Mouse (Mus musculus) midbrain, embryonic 12.5 days (tissue): ENCODE data around the gene 1700067K01Rik. TPM values are rescaled to one million over a fixed set of nuclear protein-coding genes. Genes with fewer than 3 reads are reported as not detected.
A peak's percentile ranks its signal among the peaks of the same experiment; 100 is the strongest.

Experiments
- ATAC-seq: fragments of 200-750 bp; cut with Nextera tagmentation; 2 replicates; pipeline ENCODE4 v1.8.0; 2017; ENCODE audit warnings: low read depth, moderate TSS enrichment, moderate library complexity; ENCODE audit not compliant: low FRiP score
- H3K27ac ChIP-seq: fragments of 300-500 bp; sonication (generic); replicated peaks from 2 replicates; pipeline ENCODE4 v1.5.1; 2016; ENCODE audit warnings: mild to moderate bottlenecking
- H3K27me3 ChIP-seq: fragments of 300-500 bp; sonication (generic); 2 replicates; pipeline ENCODE4 v1.6.1; 2016; ENCODE audit warnings: mild to moderate bottlenecking
- H3K36me3 ChIP-seq: fragments of 300-500 bp; sonication (generic); 2 replicates; pipeline ENCODE4 v1.6.1; 2016
- H3K4me1 ChIP-seq: fragments of 300-500 bp; sonication (generic); 2 replicates; pipeline ENCODE4 v1.6.1; 2016
- H3K4me2 ChIP-seq: fragments of 300-500 bp; sonication (generic); replicated peaks from 2 replicates; pipeline ENCODE4 v1.6.1; 2016; ENCODE audit warnings: mild to moderate bottlenecking, moderate library complexity
- H3K4me3 ChIP-seq: fragments of 300-500 bp; sonication (generic); 2 replicates; pipeline ENCODE4 v1.5.1; 2016; ENCODE audit warnings: mild to moderate bottlenecking
- H3K9ac ChIP-seq: fragments of 300-500 bp; sonication (generic); replicated peaks from 2 replicates; pipeline ENCODE4 v1.6.1; 2016; ENCODE audit warnings: mild to moderate bottlenecking, moderate library complexity
- H3K9me3 ChIP-seq: fragments of 300-500 bp; sonication (generic); 2 replicates; pipeline ENCODE4 v1.6.1; 2016; ENCODE audit warnings: mild to moderate bottlenecking
- WGBS: fragments of 180-500 bp; shearing (Covaris S2); methylation state at CpG from one replicate; pipeline ENCODE4 v1.1.7; 2016; 5-methylcytosine and 5-hydroxymethylcytosine counted together
- polyA plus RNA-seq: library from polyadenylated mRNA; unstranded; fragments of >200 nt; fragmentation: Nextera tagmentation; extraction: Ambion mirVana; gene quantifications from 2 replicates; pipeline ENCODE4 v1.2.1, GENCODE M21; 2016

The 1700067K01Rik gene
- polyA plus RNA-seq, 1 experiment from 2014 or later, result 0.89 TPM

- no peak for ATAC-seq
- H3K9ac ChIP-seq, result no peak overlapping the region
- 36% methylated on average over 12 of the region's 12 CpGs for WGBS
- H3K9me3 ChIP-seq, result no peaks in the 10 kb centered on the region
- H3K36me3 ChIP-seq, result no peaks in the 10 kb centered on the region
- H3K4me1 ChIP-seq, result peaks cover 18% of the 10 kb centered on the region
- no peak overlapping the region for H3K4me2 ChIP-seq
- peaks cover 67% of the 10 kb centered on the region for H3K27me3 ChIP-seq
- H3K27ac ChIP-seq, result no peak overlapping the region
- H3K4me3 ChIP-seq, result no peak overlapping the region
Observed at GRCm38 (mm10) chr8:84021569-84021968, 20.3 kb downstream of the 1700067K01Rik start.

- WGBS, result 62% methylated on average over 5 of the region's 5 CpGs
- no peak for ATAC-seq
- Histone ChIP-seq H3K9ac (no peak overlapping the region), H3K4me2 (no peak overlapping the region), H3K27ac (no peak overlapping the region), H3K4me1 (peaks cover 25% of the 10 kb centered on the region), H3K9me3 (no peaks in the 10 kb centered on the region), H3K4me3 (no peak overlapping the region), H3K36me3 (no peaks in the 10 kb centered on the region), H3K27me3 (peaks cover 77% of the 10 kb centered on the region)
Observed at GRCm38 (mm10) chr8:84023085-84023484, 21.8 kb downstream of the 1700067K01Rik start.

- Histone ChIP-seq H3K27me3 (peaks cover 83% of the 10 kb centered on the region), H3K27ac (no peak overlapping the region), H3K4me2 (no peak overlapping the region), H3K9me3 (no peaks in the 10 kb centered on the region), H3K9ac (no peak overlapping the region), H3K4me1 (peaks cover 25% of the 10 kb centered on the region), H3K4me3 (no peak overlapping the region), H3K36me3 (no peaks in the 10 kb centered on the region)
- ATAC-seq, result no peak
- 76% methylated on average over 1 of the region's 1 CpGs for WGBS
Observed at GRCm38 (mm10) chr8:84023631-84024030, 22.3 kb downstream of the 1700067K01Rik start.

- Histone ChIP-seq H3K4me3 (no peak overlapping the region), H3K27me3 (peaks cover 87% of the 10 kb centered on the region), H3K9me3 (no peaks in the 10 kb centered on the region), H3K4me2 (no peak overlapping the region), H3K36me3 (no peaks in the 10 kb centered on the region), H3K27ac (no peak overlapping the region), H3K4me1 (peaks cover 25% of the 10 kb centered on the region), H3K9ac (no peak overlapping the region)
- WGBS, result 9% methylated on average over 10 of the region's 10 CpGs
- ATAC-seq, result no peak
Observed at GRCm38 (mm10) chr8:84024171-84024570, 22.9 kb downstream of the 1700067K01Rik start.

- ATAC-seq, result peak; percentile 84
- Histone ChIP-seq H3K27me3 (peaks cover 77% of the 10 kb centered on the region), H3K4me1 (peaks cover 25% of the 10 kb centered on the region), H3K9me3 (no peaks in the 10 kb centered on the region), H3K4me3 (peak overlapping the region; percentile 46), H3K4me2 (peak overlapping the region; percentile 79), H3K36me3 (no peaks in the 10 kb centered on the region), H3K9ac (peak overlapping the region; percentile 50), H3K27ac (no peak overlapping the region)
- WGBS, result 1% methylated on average over 41 of the region's 41 CpGs
Observed at GRCm38 (mm10) chr8:84025863-84026262, 24.6 kb downstream of the 1700067K01Rik start.

GRCm38 (mm10) chr8:84027449-84027848 lies 26.1 kb downstream of the 1700067K01Rik start:
- Histone ChIP-seq H3K4me2 (no peak overlapping the region), H3K27ac (no peak overlapping the region), H3K36me3 (no peaks in the 10 kb centered on the region), H3K9me3 (no peaks in the 10 kb centered on the region), H3K27me3 (peaks cover 61% of the 10 kb centered on the region), H3K4me1 (peaks cover 19% of the 10 kb centered on the region; the same call in 1 of the 2 replicates), H3K4me3 (no peak overlapping the region), H3K9ac (no peak overlapping the region)
- no peak for ATAC-seq
- 10% methylated on average over 10 of the region's 10 CpGs for WGBS

GRCm38 (mm10) chr8:84029272-84029671 lies 28.0 kb downstream of the 1700067K01Rik start:
- no peak overlapping the region for H3K4me2 ChIP-seq
- ATAC-seq, result no peak
- 89% methylated on average over 5 of the region's 5 CpGs for WGBS
- peaks cover 46% of the 10 kb centered on the region for H3K27me3 ChIP-seq
- no peak overlapping the region for H3K27ac ChIP-seq
- no peak overlapping the region for H3K4me3 ChIP-seq
- peaks cover 19% of the 10 kb centered on the region; the same call in 1 of the 2 replicates for H3K4me1 ChIP-seq
- H3K36me3 ChIP-seq, result no peaks in the 10 kb centered on the region
- no peak overlapping the region for H3K9ac ChIP-seq
- H3K9me3 ChIP-seq, result no peaks in the 10 kb centered on the region

- H3K27me3 ChIP-seq, result peaks cover 23% of the 10 kb centered on the region
- no peak overlapping the region for H3K9ac ChIP-seq
- H3K9me3 ChIP-seq, result no peaks in the 10 kb centered on the region
- no peak overlapping the region for H3K4me2 ChIP-seq
- H3K27ac ChIP-seq, result no peak overlapping the region
- no peak overlapping the region for H3K4me3 ChIP-seq
- 79% methylated on average over 4 of the region's 4 CpGs for WGBS
- H3K4me1 ChIP-seq, result no peaks in the 10 kb centered on the region
- no peaks in the 10 kb centered on the region for H3K36me3 ChIP-seq
- no peak for ATAC-seq
Observed at GRCm38 (mm10) chr8:84032777-84033176, 31.5 kb downstream of the 1700067K01Rik start.

- Histone ChIP-seq H3K4me3 (no peak overlapping the region), H3K9me3 (no peaks in the 10 kb centered on the region), H3K4me1 (peaks cover 9% of the 10 kb centered on the region), H3K27me3 (peaks cover 58% of the 10 kb centered on the region), H3K4me2 (no peak overlapping the region), H3K9ac (no peak overlapping the region), H3K36me3 (no peaks in the 10 kb centered on the region), H3K27ac (no peak overlapping the region)
- ATAC-seq, result no peak
- 78% methylated on average over 5 of the region's 5 CpGs for WGBS
Observed at GRCm38 (mm10) chr8:84038015-84038414, 36.7 kb downstream of the 1700067K01Rik start.

GRCm38 (mm10) chr8:84039050-84039449 lies 37.7 kb downstream of the 1700067K01Rik start:
- peaks cover 9% of the 10 kb centered on the region for H3K4me1 ChIP-seq
- no peak overlapping the region for H3K4me2 ChIP-seq
- no peaks in the 10 kb centered on the region for H3K9me3 ChIP-seq
- no peak for ATAC-seq
- H3K27ac ChIP-seq, result no peak overlapping the region
- no peak overlapping the region for H3K9ac ChIP-seq
- no peaks in the 10 kb centered on the region for H3K36me3 ChIP-seq
- H3K27me3 ChIP-seq, result peaks cover 68% of the 10 kb centered on the region
- H3K4me3 ChIP-seq, result no peak overlapping the region
- WGBS, result 11% methylated on average over 5 of the region's 5 CpGs

- Histone ChIP-seq H3K4me1 (peaks cover 9% of the 10 kb centered on the region), H3K27ac (no peak within 1 kb of the TSS), H3K27me3 (peaks cover 83% of the 10 kb centered on the region), H3K4me3 (peak within 1 kb of the TSS; percentile 33), H3K9me3 (no peaks in the 10 kb centered on the region), H3K36me3 (no peaks in the 10 kb centered on the region), H3K4me2 (peak within 1 kb of the TSS; percentile 62), H3K9ac (peak within 1 kb of the TSS; percentile 41; the same call in 1 of the 2 replicates)
- ATAC-seq, result peak; percentile 71
- 4% methylated on average over 40 of the region's 40 CpGs for WGBS
Observed at GRCm38 (mm10) chr8:84042066-84042947, 41.0 kb downstream of the 1700067K01Rik start, which contains the start of gene Il27ra. TSS of gene Il27ra (minus strand) at chr8:84042589.

- Histone ChIP-seq H3K4me3 (peak overlapping the region; percentile 33; the same call in 1 of the 2 replicates), H3K4me2 (peak overlapping the region; percentile 62), H3K27ac (no peak overlapping the region), H3K9ac (no peak overlapping the region), H3K9me3 (no peaks in the 10 kb centered on the region), H3K4me1 (peaks cover 9% of the 10 kb centered on the region), H3K27me3 (peaks cover 86% of the 10 kb centered on the region), H3K36me3 (no peaks in the 10 kb centered on the region)
- 37% methylated on average over 12 of the region's 12 CpGs for whole genome bisulfite sequencing
- no peak for ATAC-seq
Observed at GRCm38 (mm10) chr8:84042948-84043342, 41.6 kb downstream of the 1700067K01Rik start.
